Mouse (Mus musculus): ENCODE data around the gene Gm12248.

Gm12248 gene

GRCm38 (mm10) chr11:58028981-58029380, 64.0 kb downstream of the Gm12248 start:
- no peak for DNase-seq

- DNase-seq = no peak
Observed at GRCm38 (mm10) chr11:58026860-58027259, 66.1 kb downstream of the Gm12248 start.

GRCm38 (mm10) chr11:58026337-58026736, 66.6 kb downstream of the Gm12248 start:
- DNase-seq = no peak

- no peak for DNase-seq
Observed at GRCm38 (mm10) chr11:58025881-58026280, 67.1 kb downstream of the Gm12248 start.

- no peak for DNase-seq
Observed at GRCm38 (mm10) chr11:58024671-58025070, 68.3 kb downstream of the Gm12248 start.

- no peak for DNase-seq
Observed at GRCm38 (mm10) chr11:58024271-58024670, 68.7 kb downstream of the Gm12248 start.

GRCm38 (mm10) chr11:58021618-58022017, 71.3 kb downstream of the Gm12248 start:
- DNase-seq = no peak

GRCm38 (mm10) chr11:58021095-58021494, 71.8 kb downstream of the Gm12248 start:
- no peak for DNase-seq

GRCm38 (mm10) chr11:58018701-58019100, 74.2 kb downstream of the Gm12248 start:
- DNase-seq = no peak

GRCm38 (mm10) chr11:58018287-58018686, 74.6 kb downstream of the Gm12248 start:
- DNase-seq = no peak

GRCm38 (mm10) chr11:58017422-58017821, 75.5 kb downstream of the Gm12248 start:
- DNase-seq = no peak

GRCm38 (mm10) chr11:58016371-58016770, 76.6 kb downstream of the Gm12248 start:
- no peak for DNase-seq

GRCm38 (mm10) chr11:58015339-58015738, 77.6 kb downstream of the Gm12248 start:
- DNase-seq = no peak

GRCm38 (mm10) chr11:58014604-58015003, 78.3 kb downstream of the Gm12248 start:
- DNase-seq = no peak
